Mouse (Mus musculus) liver, embryonic 14.5 days (tissue): ENCODE measurements at regions not wholly inside any gene's neighbourhood (a gene's known extent, or its start where the extent isn't known, plus 50 kb on each side); places are given as distances from the start of the nearest gene placed in this dataset.

Source experiments
- CTCF ChIP-seq: IDR thresholded peaks from 2 replicates; pipeline ENCODE4 v1.5.1; 2016; ENCODE audit warnings: antibody characterized with exemption, low read depth, control low read depth
- EP300 ChIP-seq: IDR thresholded peaks from 2 replicates; pipeline ENCODE4 v1.6.1; 2016; ENCODE audit warnings: antibody characterized with exemption, low read depth

GRCm38 (mm10) chr9:92671966-92672365, 129.9 kb downstream of the Plod2 start:
- no peak for TF ChIP-seq CTCF
- TF ChIP-seq EP300: no peak
